21 mouse cellular contexts compared by ENCODE assay signal in the genomic region with DNA sequence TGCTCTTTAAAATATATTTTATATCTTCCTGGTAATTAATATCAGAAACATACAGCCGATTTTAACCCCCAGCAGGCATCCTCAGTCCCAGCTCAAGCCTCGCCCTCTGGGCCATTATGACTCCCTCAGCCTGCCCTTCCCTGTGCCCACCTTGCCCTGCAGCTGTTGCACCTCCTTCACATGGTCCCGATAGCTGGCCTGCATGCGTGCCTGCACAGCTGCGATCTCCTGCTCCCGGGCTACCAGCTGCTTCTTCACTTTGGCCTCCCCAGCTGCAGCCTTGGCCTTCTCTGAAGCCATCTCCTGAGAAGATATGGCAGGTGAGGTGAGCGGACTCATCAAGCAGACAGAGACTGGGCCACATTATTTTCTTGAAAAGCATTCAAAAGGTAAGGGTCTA. TPM values are rescaled to one million over a fixed set of nuclear protein-coding genes. Genes with fewer than 3 reads are reported as not detected.
A peak's percentile ranks its signal among the peaks of the same experiment; 100 is the strongest.
DNase-seq lines count a peak whose midpoint lies in the region; TF ChIP-seq lines count a peak whose summit lies in the region.
"Had no signal": no experiment of that assay in that cellular context is flagged by ENCODE, and none has a peak within 500 bp of the region (broad histone marks: within the 10 kb centered on the region; RNA-seq: fewer than 3 reads in every experiment).

No protein-coding gene starts in this region.

- H3K27me3 ChIP-seq in myocyte (ENCODE audit: control insufficient read depth, insufficient read depth, insufficient read length): no peaks in the 10 kb centered on the region
- no peaks in the 10 kb centered on the region for H3K27me3 ChIP-seq in kidney, adult 2 months (replicated peaks; ENCODE audit: control insufficient read depth, insufficient read depth, low read length)
- H3K27me3 ChIP-seq: CH12.LX, Patski had no signal

- H3K79me2 ChIP-seq in myocyte (ENCODE audit: control insufficient read depth, insufficient read depth): peaks cover 7% of the 10 kb centered on the region

- H3K4me3 ChIP-seq in bone marrow, adult 2 months (replicated peaks; ENCODE audit: control insufficient read depth, low read depth, low read length): no peak overlapping the region
- H3K4me3 ChIP-seq in myocyte: no peak overlapping the region
- H3K4me3 ChIP-seq in kidney, adult 2 months (ENCODE audit: insufficient read depth, low read depth, low read length): no peak overlapping the region

- H3ac ChIP-seq in myocyte (ENCODE audit: control insufficient read depth, insufficient read length): no peak overlapping the region

- H3K4me2 ChIP-seq in myocyte (ENCODE audit: low read depth): no peak overlapping the region

- peak; percentile 27 for DNase-seq in thymus, postnatal 14 days
- no peak for DNase-seq in thymus, adult 18-20 months
- DNase-seq in thymus, postnatal 4 days: peak; percentile 34
- no peak for DNase-seq in thymus, postnatal 10 days (ENCODE audit: low spot score in 2 of 2)
- no peak for DNase-seq in kidney, adult 2 months
- no peak for DNase-seq in adrenal gland, postnatal 4 days (ENCODE audit: low spot score in 2 of 2)
- DNase-seq: adrenal gland, adult 2 months; adrenal gland, adult 8-10 months; adrenal gland, postnatal 10 days; adrenal gland, postnatal 14 days; adrenal gland, postnatal 25 days; adrenal gland, postnatal 36 days; B cell, adult 2 months; cerebellum, adult 11 months; cerebellum, adult 11-12 months; cerebellum, adult 18-20 months; cerebellum, adult 2 months had no signal

- WGBS in bone marrow, adult 2 months: 88% methylated on average over 7 of the region's 7 CpGs
- 89% methylated on average over 7 of the region's 7 CpGs for WGBS in kidney, adult 2 months

- no peak for TF ChIP-seq CTCF in bone marrow, adult 2 months (IDR thresholded peaks at IDR 0.05; ENCODE audit: control insufficient read depth, insufficient read depth, low read length)
- no peak for TF ChIP-seq CTCF in kidney, adult 2 months (conservative IDR thresholded peaks at IDR 0.05; ENCODE audit: insufficient read depth, insufficient read length, low read depth, low read length)

- H3K27ac ChIP-seq in bone marrow, adult 2 months (ENCODE audit: control insufficient read depth, insufficient read depth, low read depth, low read length, poor library complexity): 0 out of 2 replicates have a peak overlapping the region, but pooled peaks have one; percentile 15
- no peak overlapping the region for H3K27ac ChIP-seq in kidney, adult 2 months (ENCODE audit: insufficient read depth, low read depth, low read length)

- H3K4me1 ChIP-seq in bone marrow, adult 2 months (ENCODE audit: control insufficient read depth, insufficient read depth, low read length): no peaks in the 10 kb centered on the region
- no peaks in the 10 kb centered on the region for H3K4me1 ChIP-seq in kidney, adult 2 months (ENCODE audit: control insufficient read depth, insufficient read depth, low read length)

- no peak for TF ChIP-seq POLR2A in bone marrow, adult 2 months (IDR thresholded peaks at IDR 0.05; ENCODE audit: borderline replicate concordance, control insufficient read depth, low read depth, low read length)
- no peak for TF ChIP-seq POLR2A in myocyte (IDR thresholded peaks at IDR 0.05; ENCODE audit: insufficient read length, low read depth)
- TF ChIP-seq POLR2A in kidney, adult 2 months (IDR thresholded peaks at IDR 0.05; ENCODE audit: low read depth, low read length): no peak

- H3K36me3 ChIP-seq in myocyte (ENCODE audit: control insufficient read depth, insufficient read depth): peaks cover 51% of the 10 kb centered on the region
- peaks cover 7% of the 10 kb centered on the region for H3K36me3 ChIP-seq in kidney, adult 2 months (ENCODE audit: control insufficient read depth, insufficient read depth, low read length)

TF ChIP-seq in myocyte, 11 proteins besides CTCF, POLR2A, EP300 and RAD21:
- TF ChIP-seq USF1 (IDR thresholded peaks at IDR 0.05; ENCODE audit: low read depth) (no peak), MYOD1 (IDR thresholded peaks at IDR 0.05; ENCODE audit: control insufficient read depth in 1 of 3, insufficient read length in 2 of 3, low read depth in 2 of 3) (peak in 2 of 3 experiments; percentile 40 to 47), TCF12 (IDR thresholded peaks at IDR 0.05; ENCODE audit: insufficient read depth, poor library complexity, severe bottlenecking) (no peak), POLR2AphosphoS2 (IDR thresholded peaks at IDR 0.05; ENCODE audit: insufficient read length, low read depth) (peak; percentile 9), SRF (IDR thresholded peaks at IDR 0.05; ENCODE audit: control insufficient read depth, insufficient read length, low read depth) (no peak), CEBPB (IDR thresholded peaks at IDR 0.05; ENCODE audit: insufficient read depth, poor library complexity, severe bottlenecking) (no peak), MYOG (IDR thresholded peaks at IDR 0.05; ENCODE audit: control insufficient read depth in 1 of 3, insufficient read depth in 1 of 3, insufficient read length in 2 of 3, low read depth in 2 of 3) (peak in 2 of 3 experiments; percentile 54 to 59)

RNA-seq across cellular contexts. Expression of gene Rrbp1, which starts 41.8 kb away (rescaled TPM):
- polyA plus RNA-seq in bone marrow, adult 2 months (2011; ENCODE audit: insufficient read depth, insufficient read length, low replicate concordance, missing spikeins): 62.5 and 155 TPM in 2 replicates
- polyA plus RNA-seq in myocyte (2012; fragmentation: generic; extraction: Trizol): 127 TPM
- 61.7 and 69.2 TPM in 2 replicates for polyA plus RNA-seq in kidney, adult 2 months (2012; rRNA removed)
- total RNA-seq in adrenal gland, postnatal 4 days (2021): 100 to 1,000 TPM; 228 to 233 TPM

RNA-seq across cellular contexts. Expression of gene Dstn, which starts 54.1 kb away (rescaled TPM):
- polyA plus RNA-seq in bone marrow, adult 2 months (2011; ENCODE audit: insufficient read depth, insufficient read length, low replicate concordance, missing spikeins): 109 and 216 TPM in 2 replicates
- 174 TPM for polyA plus RNA-seq in myocyte (2012; fragmentation: generic; extraction: Trizol)
- 46.9 and 73.0 TPM in 2 replicates for polyA plus RNA-seq in kidney, adult 2 months (2012; rRNA removed)
- 100 to 1,000 TPM; 227 to 242 TPM for total RNA-seq in adrenal gland, postnatal 4 days (2021)

Comparison
In these comparisons a context has a peak if more than half of its experiments do, and no peak if none do; other contexts are left out.
1. DNase-seq: peak in thymus, postnatal 14 days (single experiment) and thymus, postnatal 4 days (single experiment); none in thymus, adult 18-20 months (0 of 2), thymus, postnatal 10 days (0 of 2), kidney, adult 2 months (single experiment) and adrenal gland, postnatal 4 days (0 of 2).